Mouse (Mus musculus) kidney, adult 2 months (tissue): ENCODE measurements around the gene Prex1. TPM values are rescaled to one million over a fixed set of nuclear protein-coding genes. Genes with fewer than 3 reads are reported as not detected.

Source experiments
- DNase-seq: peaks from one replicate; pipeline ENCODE4 v3.0.0; 2021
- H3K27ac ChIP-seq: fragments of 200-500 bp; 2 replicates; pipeline ENCODE4 v1.5.1; 2012; ENCODE audit warnings: low read depth, low read length, control low read depth, inconsistent platforms; ENCODE audit not compliant: insufficient read depth
- H3K27me3 ChIP-seq: fragments of 200-500 bp; replicated peaks from 2 replicates; pipeline ENCODE4 v1.6.1; 2012; ENCODE audit warnings: mild to moderate bottlenecking, moderate library complexity, low read length, inconsistent platforms; ENCODE audit not compliant: control insufficient read depth, insufficient read depth
- H3K36me3 ChIP-seq: fragments of 200-500 bp; 2 replicates; pipeline ENCODE4 v1.6.1; 2012; ENCODE audit warnings: mild to moderate bottlenecking, moderate library complexity, low read length, inconsistent platforms; ENCODE audit not compliant: control insufficient read depth, insufficient read depth
- H3K4me1 ChIP-seq: fragments of 200-500 bp; 2 replicates; pipeline ENCODE4 v1.6.1; 2011; ENCODE audit warnings: low read length; ENCODE audit not compliant: control insufficient read depth, insufficient read depth
- H3K4me3 ChIP-seq: fragments of 200-500 bp; 2 replicates; pipeline ENCODE4 v1.5.1; 2011; ENCODE audit warnings: mild to moderate bottlenecking, low read depth, low read length, control low read depth; ENCODE audit not compliant: insufficient read depth
- CTCF ChIP-seq: fragments of 200-500 bp; conservative IDR thresholded peaks from 2 replicates; pipeline ENCODE4 v1.5.1; 2011; ENCODE audit warnings: low read depth, mild to moderate bottlenecking, control low read depth, low read length, moderate library complexity, mixed read lengths; ENCODE audit not compliant: insufficient read depth, insufficient read length
- POLR2A ChIP-seq: fragments of 200-500 bp; IDR thresholded peaks from one replicate; pipeline ENCODE4 v1.6.1; 2011; ENCODE audit warnings: low read depth, low read length, control low read depth
- WGBS: fragments of 180-500 bp; shearing (Covaris S2); methylation state at CpG from one replicate; pipeline ENCODE4 v1.1.7; 2018; 5-methylcytosine and 5-hydroxymethylcytosine counted together
- polyA plus RNA-seq: library from polyadenylated mRNA; depleted of rRNA; stranded (reverse); fragments of >200 nt; gene quantifications from 2 replicates; pipeline ENCODE4 v1.2.3, GENCODE M21; 2012

The Prex1 gene
- polyA plus RNA-seq, 1 experiment, result 14.5 TPM

DNA sequence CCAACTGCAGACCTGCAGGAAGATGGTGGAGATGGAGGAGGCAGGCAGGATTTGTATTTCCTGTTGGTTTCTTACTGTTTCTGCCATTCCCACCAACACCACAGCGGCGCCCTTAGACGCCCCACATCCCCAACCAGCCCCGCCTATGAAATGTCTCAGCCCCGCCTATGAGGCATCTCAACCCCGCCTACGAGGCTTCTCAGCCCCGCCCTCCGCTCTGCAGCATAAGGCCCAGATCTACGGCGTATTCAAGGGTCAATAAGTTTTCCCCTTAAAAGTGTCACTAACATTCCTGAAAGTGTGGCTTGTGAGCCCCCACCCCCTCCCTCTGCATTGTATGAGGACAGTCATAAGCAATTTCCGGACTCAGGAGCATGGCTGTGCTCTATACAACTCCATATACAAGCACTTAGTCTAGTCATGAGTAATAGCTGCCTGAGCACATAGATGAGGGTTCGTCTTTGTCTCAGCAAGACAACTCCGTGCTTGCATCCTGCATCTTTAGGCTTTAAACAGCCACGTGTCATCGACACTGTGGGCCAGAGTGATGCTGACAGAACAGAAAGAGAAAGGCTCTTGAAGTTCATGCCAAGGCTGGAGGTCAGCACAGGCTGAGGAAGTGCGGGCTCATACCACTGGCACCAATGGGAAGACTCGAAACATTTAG is 160.0 kb downstream of the Prex1 start:
- H3K27ac ChIP-seq, result no peak overlapping the region

GRCm38 (mm10) chr2:166552657-166553056 is 161.0 kb downstream of the Prex1 start:
- H3K4me1 ChIP-seq, result no peaks in the 10 kb centered on the region
- no peak overlapping the region for H3K27ac ChIP-seq
- TF ChIP-seq POLR2A, result no peak
- no peak for TF ChIP-seq CTCF
- H3K27me3 ChIP-seq, result no peaks in the 10 kb centered on the region
- no peaks in the 10 kb centered on the region for H3K36me3 ChIP-seq
- no peak overlapping the region for H3K4me3 ChIP-seq
- 85% methylated on average over 6 of the region's 6 CpGs for WGBS
- DNase-seq, result no peak

More for the DNA sequence above, 160.0 kb downstream of the Prex1 start:
- Histone ChIP-seq H3K27me3 (no peaks in the 10 kb centered on the region), H3K4me1 (no peaks in the 10 kb centered on the region), H3K4me3 (no peak overlapping the region), H3K36me3 (no peaks in the 10 kb centered on the region)
- TF ChIP-seq CTCF, result no peak
- TF ChIP-seq POLR2A, result no peak
- DNase-seq, result peak; percentile 39
- 42% methylated on average over 18 of the region's 18 CpGs for WGBS

DNA sequence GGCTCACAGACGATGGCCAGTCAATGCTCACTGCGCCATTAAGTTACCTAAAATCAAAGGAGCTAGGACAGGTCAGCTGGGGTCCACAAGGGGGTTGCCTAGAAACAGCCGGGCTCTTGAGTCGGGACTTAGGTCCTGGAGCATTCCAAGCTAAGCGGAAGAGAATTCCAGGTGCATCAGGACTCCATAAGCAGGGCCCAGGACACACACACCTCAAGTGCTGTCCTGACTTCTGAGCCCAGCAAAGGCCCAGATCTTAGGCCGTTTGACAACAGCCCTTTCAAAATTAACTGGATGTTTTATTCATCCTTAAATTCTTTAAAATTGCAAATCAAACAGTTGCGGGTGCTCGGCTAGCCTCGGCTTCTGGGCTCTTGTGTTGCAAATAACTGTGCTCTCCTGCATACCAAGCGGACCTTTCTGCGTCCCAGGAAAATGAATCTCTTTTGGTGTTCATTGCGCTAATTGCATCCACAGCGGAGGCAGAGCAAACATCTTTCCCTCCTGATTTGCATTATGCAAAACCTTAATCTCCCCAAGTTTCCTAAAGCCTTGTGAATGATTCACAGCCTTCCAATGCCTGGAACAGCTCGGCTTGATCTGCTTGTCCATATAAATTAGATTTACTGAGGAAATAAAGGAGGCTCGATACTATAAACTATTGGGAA is 161.7 kb downstream of the Prex1 start:
- TF ChIP-seq POLR2A (no peak), CTCF (no peak)
- WGBS, result 80% methylated on average over 15 of the region's 15 CpGs
- H3K4me1 ChIP-seq, result no peaks in the 10 kb centered on the region

GRCm38 (mm10) chr2:166549871-166550270 is 163.8 kb downstream of the Prex1 start:
- no peak for DNase-seq
- 82% methylated on average over 8 of the region's 8 CpGs for WGBS
- no peaks in the 10 kb centered on the region for H3K4me1 ChIP-seq

More for the DNA sequence above, 161.7 kb downstream of the Prex1 start:
- no peaks in the 10 kb centered on the region for H3K36me3 ChIP-seq
- DNase-seq, result no peak
- H3K27me3 ChIP-seq, result no peaks in the 10 kb centered on the region
- H3K27ac ChIP-seq, result no peak overlapping the region
- H3K4me3 ChIP-seq, result no peak overlapping the region

DNA sequence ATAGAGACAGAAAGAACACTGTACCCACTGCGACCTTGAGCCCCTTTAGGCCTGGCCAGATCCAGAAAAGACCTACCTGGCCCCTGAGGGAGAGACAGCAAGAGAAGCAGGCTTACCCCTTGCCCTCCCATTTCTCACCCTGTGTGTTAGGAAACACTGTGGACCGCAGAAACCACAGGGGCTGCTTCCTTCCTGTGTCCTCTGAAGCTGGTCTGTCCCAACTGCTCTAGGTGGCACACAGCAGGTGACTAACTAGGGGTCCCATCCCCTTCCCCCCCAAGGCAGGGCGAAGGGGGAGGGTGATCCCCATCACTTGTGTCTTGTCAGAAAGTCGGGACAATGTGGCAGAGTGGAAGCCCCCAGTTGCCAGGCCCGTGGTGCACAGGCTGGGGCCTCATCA is 164.6 kb downstream of the Prex1 start:
- H3K4me1 ChIP-seq, result no peaks in the 10 kb centered on the region
- H3K27ac ChIP-seq, result no peak overlapping the region
- H3K36me3 ChIP-seq, result no peaks in the 10 kb centered on the region
- 75% methylated on average over 5 of the region's 5 CpGs for WGBS
- no peaks in the 10 kb centered on the region for H3K27me3 ChIP-seq
- no peak overlapping the region for H3K4me3 ChIP-seq
- no peak for DNase-seq
- TF ChIP-seq POLR2A (no peak), CTCF (no peak)

More at GRCm38 (mm10) chr2:166549871-166550270, 163.8 kb downstream of the Prex1 start:
- H3K27ac ChIP-seq, result no peak overlapping the region
- TF ChIP-seq CTCF, result no peak
- no peak for TF ChIP-seq POLR2A
- H3K36me3 ChIP-seq, result no peaks in the 10 kb centered on the region
- H3K27me3 ChIP-seq, result no peaks in the 10 kb centered on the region
- no peak overlapping the region for H3K4me3 ChIP-seq

GRCm38 (mm10) chr2:166545580-166545979 is 168.1 kb downstream of the Prex1 start:
- Histone ChIP-seq H3K4me1 (no peaks in the 10 kb centered on the region), H3K27ac (no peak overlapping the region)
- 45% methylated on average over 4 of the region's 4 CpGs for WGBS

DNA sequence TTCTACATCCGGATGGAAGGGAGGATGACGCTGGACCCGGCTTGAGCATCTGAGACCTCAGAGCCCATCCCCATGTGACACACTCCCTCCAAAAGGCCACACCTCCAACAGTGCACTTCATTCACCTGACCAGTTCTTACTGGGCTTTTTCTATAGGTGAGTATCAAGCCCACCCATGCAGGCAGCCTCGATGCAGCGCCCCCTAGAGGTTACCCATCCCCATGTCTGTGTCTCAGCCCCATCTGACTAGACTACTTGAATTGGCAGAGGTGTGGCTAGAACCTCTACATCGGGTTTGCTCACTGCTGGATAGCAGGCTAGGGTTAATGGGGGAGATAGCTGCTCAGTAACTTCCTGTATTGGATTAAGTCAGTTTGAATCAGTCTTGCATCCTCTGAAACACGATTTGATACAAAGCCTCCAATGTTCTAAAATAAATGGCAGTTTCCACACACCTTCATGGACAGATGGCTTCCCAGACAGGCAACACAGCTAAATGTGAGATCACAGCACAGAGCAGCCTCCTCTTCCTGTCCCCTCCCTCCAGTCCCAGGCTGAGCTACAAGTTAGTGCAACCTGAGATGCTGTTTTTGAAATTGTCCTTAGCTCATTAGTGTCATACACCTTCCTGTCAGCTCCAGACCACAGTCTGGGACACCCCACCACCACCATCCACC is 168.9 kb downstream of the Prex1 start:
- H3K27me3 ChIP-seq, result no peaks in the 10 kb centered on the region
- H3K4me1 ChIP-seq, result no peaks in the 10 kb centered on the region
- H3K4me3 ChIP-seq, result no peak overlapping the region
- WGBS, result 47% methylated on average over 7 of the region's 7 CpGs
- TF ChIP-seq POLR2A (no peak), CTCF (no peak)
- no peak overlapping the region for H3K27ac ChIP-seq
- DNase-seq, result no peak
- no peaks in the 10 kb centered on the region for H3K36me3 ChIP-seq

More at GRCm38 (mm10) chr2:166545580-166545979, 168.1 kb downstream of the Prex1 start:
- Histone ChIP-seq H3K4me3 (no peak overlapping the region), H3K27me3 (no peaks in the 10 kb centered on the region), H3K36me3 (no peaks in the 10 kb centered on the region)
- DNase-seq, result no peak
- TF ChIP-seq CTCF (no peak), POLR2A (no peak)
